Mouse (Mus musculus): Measurements from ENCODE around the gene Mtap.
A peak's percentile ranks its signal among the peaks of the same experiment; 100 is the strongest.

Gene Mtap

DNA sequence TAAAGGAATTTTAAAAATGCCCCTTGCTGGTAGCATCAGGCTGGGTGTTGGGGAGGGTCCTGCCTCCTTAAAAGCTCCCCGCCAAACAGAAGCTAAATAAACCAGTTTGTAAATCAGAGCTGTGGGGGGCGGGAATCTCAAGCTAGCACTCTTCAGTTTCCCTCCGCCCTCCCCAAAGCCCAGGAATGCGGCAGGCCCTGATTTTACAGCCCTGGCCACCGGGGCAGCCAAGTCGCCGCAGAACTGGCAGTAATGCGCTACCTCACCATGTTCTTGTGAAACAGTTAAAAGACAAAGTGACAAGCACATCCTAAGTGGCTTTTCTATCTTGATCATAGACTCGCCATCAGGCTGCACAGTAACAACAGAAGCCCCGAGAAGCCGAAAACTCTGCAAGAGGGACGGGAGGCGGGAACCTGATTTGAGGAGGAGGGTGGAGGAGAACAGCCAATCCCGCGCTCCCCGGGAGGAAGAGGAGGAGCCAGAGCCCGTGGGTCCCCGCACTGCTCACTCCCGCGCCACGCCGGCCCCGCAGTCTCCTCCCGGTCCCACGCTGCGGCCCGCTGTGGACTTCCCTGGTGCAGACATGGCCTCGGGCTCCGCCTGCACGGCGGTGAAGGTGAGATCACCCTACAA is at the start of gene Mtap:
Mtap (plus strand) TSS at position 217 of the 636 bp plus-strand sequence.
- peak; percentile 73 for DNase-seq

DNA sequence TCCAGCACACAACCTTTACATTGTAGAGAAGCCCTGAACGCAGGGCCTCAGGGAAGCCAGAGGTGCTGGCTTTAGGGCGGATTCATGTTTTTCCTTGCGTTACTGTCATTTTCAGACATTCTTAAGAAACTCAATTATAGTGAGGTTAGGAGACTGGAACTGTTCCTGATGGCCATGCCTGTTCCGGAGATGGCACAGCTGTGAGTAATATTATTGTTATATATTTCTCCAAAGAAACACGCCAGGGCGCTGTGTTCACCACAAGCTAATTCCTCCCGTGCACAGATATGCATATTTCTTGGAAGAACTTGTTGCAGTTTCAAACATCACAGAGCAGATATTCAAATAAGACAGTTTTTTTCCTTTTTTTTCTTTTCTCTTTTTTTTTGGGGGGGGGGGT is 47.8 kb upstream of the Mtap start:
- no peak for DNase-seq

DNA sequence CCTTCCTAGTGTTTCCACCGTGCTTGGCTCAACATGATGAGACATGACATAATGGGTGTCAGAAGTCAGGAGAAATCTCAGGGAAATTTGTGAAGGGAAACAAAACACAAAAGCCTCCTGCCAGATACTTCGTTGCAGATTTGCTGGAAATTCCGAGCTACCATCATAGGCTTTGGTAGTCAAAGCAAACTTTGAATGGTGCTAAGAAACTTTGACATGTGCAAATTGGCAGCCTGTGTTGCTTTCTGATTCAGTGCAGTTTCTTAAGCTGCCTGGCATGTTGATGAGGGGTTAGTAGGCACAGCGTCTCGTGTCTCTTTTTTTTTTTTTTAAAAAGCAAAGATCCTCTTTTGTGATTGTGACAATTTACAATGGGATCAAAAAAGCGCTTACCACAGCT is 46.7 kb upstream of the Mtap start:
- no peak for DNase-seq

DNA sequence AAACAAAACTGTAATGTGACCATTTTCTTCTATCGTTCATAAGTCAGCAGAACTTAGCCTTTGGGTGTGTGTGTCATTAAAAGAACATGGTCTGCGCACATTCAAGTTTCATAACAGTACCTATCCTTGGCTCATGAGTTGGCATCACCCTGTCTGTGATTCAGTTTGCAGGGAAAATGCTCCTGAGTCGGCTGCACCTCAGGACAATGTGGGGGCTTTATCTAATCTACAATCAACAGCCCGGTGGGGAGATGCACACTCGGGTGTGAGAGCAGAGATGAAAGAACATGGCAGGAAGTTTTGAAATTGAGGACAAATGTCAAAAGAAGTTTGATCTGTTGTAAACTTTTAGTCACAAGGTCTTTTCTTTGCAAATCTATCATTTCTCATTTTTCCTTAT is 44.8 kb upstream of the Mtap start:
- no peak for DNase-seq

DNA sequence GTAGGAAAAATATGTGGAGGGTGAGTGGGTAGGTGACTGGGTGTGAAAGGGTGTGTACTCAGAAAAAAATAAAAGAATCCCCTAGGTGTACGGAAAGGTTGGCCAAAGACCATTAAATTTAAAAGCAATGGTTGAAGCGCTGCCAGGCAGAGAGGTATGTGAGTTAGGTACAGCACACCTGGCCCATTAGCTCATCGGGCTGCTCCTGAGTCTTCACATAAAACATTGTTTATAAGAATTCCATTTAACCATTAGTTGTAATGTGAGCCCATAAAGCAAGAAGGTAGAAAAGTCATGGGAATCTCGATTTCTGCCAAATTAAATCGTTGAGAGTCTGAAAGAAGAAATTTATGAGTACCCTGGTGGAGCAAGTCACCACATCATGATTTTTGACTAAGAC is 42.1 kb upstream of the Mtap start:
- DNase-seq = no peak

DNA sequence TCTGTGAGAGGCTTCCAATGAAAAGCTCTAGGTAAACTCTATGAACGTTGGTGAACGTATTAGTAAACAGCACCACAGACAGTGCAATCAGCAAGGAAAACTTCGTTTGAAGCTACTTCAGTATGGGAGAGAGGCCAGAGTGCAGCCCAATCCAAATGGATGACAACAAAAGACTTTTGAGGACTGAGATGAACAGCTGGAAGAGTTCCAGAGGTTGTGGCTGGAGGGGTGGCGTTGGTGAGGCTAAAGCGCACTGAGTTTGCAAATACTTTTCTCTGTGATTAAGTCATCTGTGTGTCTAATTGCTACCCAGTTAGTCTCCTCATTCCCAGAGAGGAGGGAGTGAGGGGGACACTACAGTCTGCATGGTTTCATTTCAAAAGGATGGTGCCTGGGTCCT is 38.7 kb upstream of the Mtap start:
- DNase-seq = no peak

DNA sequence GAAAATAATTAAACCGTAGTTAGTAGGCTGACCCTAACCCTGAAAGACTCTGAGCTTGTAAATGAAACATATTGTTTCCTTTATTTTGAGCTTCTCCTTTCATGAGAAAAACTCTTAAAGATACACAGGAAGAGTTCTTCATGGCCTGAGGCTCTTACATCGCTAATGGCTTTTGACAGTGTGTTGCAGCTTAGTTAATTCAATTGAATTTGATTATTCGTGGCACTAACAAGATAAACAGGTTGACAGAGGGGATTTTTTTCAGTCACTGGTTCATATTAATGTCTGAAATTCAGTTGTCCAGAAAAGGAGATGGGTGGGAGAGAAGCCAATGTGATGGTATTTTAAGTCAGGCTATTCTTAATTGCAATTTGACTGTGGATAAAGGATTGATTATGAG is 35.6 kb upstream of the Mtap start:
- DNase-seq = no peak

DNA sequence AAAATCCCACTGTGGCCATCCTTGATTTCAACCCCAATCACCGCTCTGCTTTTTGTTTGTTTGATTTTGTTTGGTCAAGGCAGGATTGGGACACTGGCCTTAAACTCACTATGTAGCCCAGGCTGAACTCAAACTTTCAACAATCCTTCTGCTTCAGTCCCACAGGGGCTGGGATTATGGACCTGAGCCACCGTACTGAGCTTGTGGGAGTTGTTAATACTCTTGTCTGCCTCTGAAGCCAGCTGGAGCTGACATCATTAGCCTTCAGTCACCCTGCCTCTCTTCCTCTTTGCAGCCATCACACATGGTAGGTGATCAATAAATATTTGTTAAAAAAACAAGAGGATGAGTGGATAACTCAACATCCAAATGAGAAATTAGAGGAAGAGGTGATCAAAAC is 34.6 kb upstream of the Mtap start:
- no peak for DNase-seq

DNA sequence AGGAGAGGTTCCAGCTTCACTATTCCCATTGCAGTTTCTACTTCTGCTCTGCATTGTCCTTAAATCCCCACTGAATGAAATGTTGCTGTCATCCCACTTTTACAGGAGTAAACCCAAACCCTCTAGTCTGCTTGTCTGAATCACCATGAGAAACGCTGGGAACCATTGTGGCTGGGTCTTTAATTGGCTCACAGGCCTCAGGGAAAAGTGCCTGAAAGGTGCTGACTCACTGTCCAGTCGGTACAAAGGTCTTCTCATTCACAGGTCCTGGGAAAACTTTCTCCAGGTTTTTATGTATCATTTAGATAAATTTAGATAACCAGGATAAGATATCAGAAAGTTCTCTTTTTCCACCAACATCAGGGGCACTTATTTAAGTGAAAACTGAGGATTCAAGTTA is 31.4 kb upstream of the Mtap start:
- no peak for DNase-seq

DNA sequence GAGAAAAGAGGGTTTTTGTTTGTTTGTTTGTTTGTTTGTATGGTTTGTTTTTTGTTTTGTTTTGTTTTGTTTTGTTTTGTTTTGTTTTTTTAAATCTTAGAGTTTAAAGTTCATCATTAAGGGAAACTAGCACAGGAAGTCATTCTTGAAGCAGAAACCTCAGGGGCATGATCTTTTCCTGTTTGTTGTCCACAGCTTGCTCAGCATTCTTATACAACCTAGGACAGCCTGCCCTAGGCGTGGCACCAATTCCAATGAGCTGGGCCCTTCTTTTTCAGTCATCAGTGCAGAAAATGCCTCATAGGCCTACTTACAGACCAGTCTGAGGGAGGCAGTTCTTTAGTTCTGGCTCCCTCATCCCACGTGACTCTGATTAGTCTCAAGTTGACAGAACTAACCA is 30.4 kb upstream of the Mtap start:
- DNase-seq = no peak

DNA sequence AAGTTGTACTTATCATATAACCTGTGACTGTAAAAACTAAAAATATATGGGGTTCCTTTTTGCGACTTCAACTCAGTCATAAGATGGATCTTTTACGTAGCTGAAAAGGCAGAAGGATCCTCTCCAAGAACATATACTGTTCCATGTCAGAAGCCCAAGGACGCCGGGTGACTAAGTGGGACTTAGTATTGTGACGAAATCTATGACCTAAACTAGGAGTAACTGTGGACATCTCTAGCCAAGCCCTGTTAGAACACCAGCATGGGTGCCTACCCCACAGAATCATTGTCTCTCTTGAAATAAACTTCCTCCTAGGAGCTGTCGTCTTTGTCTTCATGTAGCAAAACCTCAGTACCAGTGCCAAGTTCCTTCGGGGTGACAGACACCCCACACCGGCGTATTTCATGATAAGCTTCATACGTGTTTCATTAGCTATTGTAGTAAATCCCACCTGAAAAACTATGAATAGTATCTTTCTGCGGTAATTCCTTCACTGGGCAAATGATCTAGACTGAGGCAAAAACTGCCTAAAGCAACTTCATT is 24.7 kb upstream of the Mtap start:
- DNase-seq = no peak

DNA sequence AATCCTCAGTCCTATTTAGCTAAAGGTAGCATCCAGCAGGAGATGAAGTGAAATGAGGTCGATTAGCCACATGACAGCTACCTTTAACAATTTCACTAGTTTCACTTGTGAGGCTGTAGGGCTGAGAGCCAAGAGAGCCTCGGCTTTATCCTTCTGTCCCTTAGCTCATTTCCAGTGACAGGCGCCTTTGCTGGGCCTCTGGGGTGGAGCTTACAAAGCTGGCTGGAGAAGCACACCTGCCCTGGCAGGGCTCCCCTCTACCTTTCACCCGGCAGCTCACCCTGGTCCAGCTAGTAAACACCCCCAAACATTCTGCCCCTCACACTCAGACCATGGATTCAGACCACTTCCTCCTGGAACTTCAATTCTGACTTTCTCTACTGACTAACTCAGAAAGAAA is 24.1 kb upstream of the Mtap start:
- DNase-seq = no peak

DNA sequence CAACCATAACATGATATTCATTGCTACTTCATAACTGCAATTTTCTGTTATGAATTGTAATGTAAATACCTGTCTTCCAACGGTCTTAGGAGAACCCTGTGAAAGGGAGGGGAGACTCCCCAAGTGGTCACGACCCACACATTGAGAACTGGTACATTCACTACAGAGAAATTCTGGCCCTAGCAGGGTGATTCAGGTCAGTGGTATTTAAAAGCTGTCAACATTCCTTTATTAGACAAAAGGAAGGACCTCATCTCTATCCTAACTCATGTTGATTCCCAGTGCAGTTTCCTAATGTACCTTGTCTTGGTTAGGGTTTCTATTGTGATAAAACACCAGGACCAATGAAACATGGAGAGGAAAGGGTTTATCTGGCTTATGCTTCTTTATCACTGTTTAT is 20.9 kb upstream of the Mtap start:
- DNase-seq = no peak

DNA sequence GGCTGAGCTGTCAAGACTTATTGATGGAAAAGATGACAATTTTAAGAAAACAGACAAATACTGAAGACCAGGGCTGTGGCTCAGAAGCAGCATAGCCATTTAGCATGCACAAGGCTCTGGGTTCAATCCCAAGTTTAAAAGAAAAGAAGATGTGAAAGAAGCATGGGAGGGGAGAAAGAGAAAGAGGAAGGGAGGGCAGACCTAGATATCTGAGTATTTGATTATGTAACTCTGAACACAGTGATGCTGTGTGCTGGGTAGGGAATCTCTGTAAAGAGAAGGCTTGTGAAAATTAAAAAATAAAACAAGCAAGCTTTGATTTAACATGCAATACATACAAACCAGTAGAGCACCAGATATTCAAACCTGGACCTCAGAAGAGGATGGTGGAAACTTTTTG is 17.0 kb upstream of the Mtap start:
- no peak for DNase-seq

DNA sequence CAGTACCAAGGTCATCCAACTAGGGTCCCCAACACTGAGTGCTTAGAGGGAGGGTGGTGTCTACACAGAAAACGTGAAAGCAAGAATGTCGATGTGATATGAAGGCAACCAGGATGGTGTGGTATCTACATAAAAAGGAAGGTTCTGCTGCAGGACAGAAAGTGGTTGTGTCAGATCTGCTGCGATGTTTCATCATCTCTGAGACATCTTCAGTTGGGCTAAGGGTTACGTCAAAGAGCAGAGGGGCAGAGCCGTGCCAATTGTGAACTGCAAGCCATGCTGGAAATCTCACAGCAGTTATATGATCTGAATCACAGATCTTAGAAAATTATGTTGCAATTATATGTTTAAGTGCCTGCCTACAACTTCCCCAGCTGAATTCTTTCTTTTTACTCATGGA is 16.6 kb upstream of the Mtap start:
- no peak for DNase-seq

DNA sequence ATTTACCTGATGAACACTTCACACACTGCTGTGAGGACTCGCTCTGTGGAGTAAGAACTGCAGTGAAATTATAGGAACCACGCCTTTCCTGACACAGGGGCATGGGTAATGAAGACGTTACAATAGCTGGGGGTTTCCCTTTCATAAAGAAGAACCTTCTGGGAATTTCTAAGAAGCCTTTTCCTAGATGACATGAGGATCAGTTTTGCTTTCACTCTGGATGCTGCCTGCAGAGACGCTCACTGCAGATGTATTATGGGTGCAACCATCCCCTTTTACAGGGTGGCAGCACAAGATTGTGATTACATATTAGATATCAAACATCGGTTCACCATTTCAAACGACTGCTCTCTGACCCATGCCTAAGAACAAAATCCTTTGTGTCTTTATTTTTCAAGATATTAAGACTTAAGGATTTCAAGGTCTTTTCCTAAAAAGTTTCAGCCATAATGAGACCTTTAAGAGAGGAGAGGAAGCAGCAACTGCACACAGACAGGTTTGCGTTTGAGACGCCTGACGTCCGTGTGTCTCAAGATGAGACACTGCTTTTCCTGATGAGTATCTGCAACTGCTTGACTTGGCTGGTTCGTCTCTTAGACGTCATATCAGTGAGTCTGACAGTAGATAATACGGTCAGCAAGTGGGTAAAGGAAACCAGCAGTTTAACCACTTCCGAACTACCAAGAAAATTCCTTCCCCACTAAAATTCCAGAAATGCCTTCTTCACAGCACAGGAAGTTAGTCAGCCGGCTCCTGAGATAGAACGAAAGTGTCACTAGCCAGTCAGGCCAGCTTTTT is 13.3 kb upstream of the Mtap start:
- DNase-seq = no peak

DNA sequence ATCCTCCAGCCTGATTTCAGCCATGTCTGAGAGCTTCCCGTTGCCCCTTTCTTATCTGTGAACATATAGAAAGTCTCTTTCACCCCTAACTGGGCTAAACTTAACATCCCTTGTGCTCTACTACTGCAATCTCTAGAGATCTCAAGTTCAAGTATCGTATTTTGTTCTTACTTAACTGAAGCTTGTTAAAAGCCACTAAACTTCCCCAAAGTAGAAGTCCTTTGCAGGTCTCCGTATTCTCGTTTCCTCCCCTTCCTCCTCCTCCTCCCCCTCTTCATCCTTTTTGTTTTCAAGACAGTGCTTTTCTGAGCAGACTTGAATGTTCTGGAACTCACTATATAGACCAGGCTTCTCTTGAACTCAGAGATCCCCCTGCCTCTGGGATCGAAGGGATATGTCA is 9.2 kb upstream of the Mtap start:
- DNase-seq = no peak

DNA sequence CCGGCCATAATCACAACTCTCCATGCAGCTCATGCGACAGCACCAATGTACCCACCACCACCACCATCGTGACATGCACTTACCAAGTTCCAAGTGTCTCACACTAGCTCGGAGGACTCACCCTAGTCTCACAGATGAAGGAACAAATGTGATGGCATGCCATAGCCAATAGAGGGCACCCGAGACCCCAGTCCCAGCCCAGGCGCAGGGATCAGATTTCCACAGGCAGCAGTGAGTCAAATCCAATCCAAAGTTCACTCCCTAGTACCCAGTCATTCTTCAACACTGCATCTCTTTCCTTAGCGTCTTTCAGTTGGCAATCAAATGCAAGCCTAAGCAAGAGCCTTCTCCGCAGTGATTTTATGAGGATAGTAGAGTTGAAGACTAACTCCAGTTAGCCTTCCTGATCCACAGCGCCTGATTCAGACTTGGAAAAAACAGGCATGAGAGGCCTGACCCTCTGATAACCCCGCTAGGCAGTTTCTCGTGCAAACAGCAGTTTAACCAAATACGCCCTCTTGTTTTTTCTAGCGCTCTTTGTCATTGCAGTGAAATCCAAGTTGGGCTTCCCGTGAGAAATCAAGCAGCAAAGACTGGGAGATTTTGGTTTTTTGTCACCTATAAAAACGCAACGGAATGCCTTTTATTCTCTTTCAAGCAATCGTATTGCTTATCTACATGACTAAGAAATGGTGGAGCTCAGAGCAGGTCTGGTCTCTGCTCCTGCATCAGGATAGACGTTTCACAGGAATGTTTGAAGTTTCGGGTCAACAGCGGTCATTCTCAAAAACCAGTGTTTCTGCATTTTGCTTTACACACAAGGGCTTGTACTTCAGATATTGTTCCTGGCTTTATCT is 8.6 kb upstream of the Mtap start:
- no peak for DNase-seq

DNA sequence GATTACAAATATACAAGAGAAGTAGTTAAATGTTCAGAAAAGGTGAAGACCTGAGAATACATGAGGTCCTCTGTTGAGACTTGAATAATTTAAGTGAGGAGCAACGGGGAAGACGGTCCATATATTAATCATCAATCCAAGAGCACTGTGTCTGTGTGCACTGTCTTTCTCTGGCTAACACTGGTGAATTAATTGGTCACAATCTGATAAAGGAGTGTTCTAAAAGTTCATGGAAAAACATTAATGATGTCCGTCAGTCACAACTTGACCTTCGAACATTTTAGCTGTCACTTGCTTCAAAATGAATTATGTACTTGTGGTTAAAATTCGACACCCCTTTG is 8.0 kb upstream of the Mtap start:
- no peak for DNase-seq

DNA sequence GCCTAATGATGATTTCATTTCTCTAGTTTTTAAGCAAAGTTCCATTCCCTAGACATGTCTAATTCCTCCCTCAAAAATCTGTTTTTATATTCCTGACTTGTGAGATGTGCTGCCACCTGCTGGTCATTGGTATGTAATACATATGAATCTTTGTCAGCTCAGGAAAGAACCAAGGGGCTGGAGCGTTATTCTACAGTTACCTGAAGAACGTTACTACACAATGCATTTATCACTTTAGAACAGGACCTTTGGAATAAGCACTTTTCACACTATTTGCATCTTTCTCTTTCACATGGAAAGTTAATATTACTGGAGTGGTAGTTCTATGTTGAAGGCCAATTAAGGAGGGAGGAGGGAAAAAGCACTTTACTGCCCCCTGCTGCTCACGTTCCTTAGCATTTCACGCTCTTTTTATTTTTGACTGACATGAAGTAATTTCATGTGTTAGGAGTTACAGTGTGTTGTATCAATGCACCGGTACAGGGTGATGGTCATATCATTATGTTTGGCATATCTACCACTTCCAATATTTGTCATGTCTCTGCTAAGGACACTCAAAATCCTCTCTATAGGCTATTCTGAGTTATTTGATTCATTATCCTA is 7.5 kb upstream of the Mtap start:
- DNase-seq = peak; percentile 71

DNA sequence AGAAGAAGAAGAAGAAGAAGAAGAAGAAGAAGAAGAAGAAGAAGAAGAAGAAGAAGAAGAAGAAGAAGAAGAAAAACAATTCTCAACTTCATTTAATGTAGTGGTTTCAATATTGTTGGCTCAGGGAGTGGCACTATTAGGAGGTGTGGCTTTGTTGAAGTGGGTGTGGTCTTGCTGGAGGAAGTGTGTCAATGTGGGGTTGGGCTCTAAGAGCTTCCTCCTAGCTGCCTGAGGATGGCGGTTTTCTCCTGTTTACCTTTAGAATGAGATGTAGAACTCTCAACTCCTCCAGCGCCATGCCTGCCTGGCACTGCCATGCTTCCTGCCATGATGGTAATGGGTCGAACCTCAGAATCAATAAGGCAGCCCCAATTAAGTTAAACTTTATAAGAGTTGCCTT is 5.1 kb upstream of the Mtap start:
- DNase-seq = no peak

DNA sequence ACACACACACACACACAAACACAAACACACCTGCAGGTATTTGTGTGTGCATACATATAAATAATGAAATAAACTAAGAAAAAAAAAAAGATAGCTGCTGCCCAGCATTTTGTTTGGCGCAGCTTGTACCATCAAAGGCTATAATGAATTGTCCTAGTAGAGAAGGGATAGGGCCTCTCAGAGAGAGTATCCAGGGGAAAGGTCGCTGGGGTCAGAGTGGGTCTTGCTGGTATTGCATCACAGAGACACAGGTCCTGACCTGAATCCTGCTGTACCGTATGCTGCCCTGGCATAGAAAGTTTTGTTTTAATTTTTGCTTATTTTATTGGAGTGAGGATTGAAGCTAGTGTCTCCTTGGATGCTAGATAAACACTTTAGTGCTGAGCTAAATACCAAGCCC is 566 bp upstream of the Mtap start:
- DNase-seq = no peak

Measured in right cerebral cortex, postnatal 14 days (tissue).